Mouse (Mus musculus) spleen, adult 2 months (tissue): Measurements from ENCODE around the gene Rars.

ENCODE experiments used
- CTCF ChIP-seq: fragments of 200-500 bp; IDR thresholded peaks from 2 replicates; pipeline ENCODE4 v1.5.1; 2011; ENCODE audit warnings: mild to moderate bottlenecking, inconsistent platforms; ENCODE audit not compliant: insufficient read depth, insufficient read length, insufficient replicate concordance; ENCODE audit errors: extremely low read depth
- POLR2A ChIP-seq: fragments of 200-500 bp; IDR thresholded peaks from 2 replicates; pipeline ENCODE4 v1.6.1; 2011; ENCODE audit warnings: low read depth, low read length, inconsistent platforms

- no peak for TF ChIP-seq CTCF
- no peak for TF ChIP-seq POLR2A
Measured at GRCm38 (mm10) chr11:35788443-35788842, 45.9 kb downstream of the Rars start.
